Mouse (Mus musculus): ENCODE measurements around the gene Spem1.
A peak's percentile ranks its signal among the peaks of the same experiment; 100 is the strongest.

Gene Spem1

GRCm38 (mm10) chr11:69800392-69801197 is 21.4 kb downstream of the Spem1 start:
- DNase-seq (ENCODE audit: low read depth, low spot score): peak; percentile 77

GRCm38 (mm10) chr11:69800138-69800391 is 21.9 kb downstream of the Spem1 start:
- no peak for DNase-seq (ENCODE audit: low read depth, low spot score)

- DNase-seq (ENCODE audit: low read depth, low spot score): no peak
Measured at GRCm38 (mm10) chr11:69799394-69800137, 22.4 kb downstream of the Spem1 start.

- no peak for DNase-seq (ENCODE audit: low read depth, low spot score)
Measured at GRCm38 (mm10) chr11:69797924-69798323, 24.1 kb downstream of the Spem1 start.

GRCm38 (mm10) chr11:69795983-69796435 is 26.0 kb downstream of the Spem1 start:
- no peak for DNase-seq (ENCODE audit: low read depth, low spot score)

- peak; percentile 82 for DNase-seq (ENCODE audit: low read depth, low spot score)
Measured at GRCm38 (mm10) chr11:69795168-69795982, 26.6 kb downstream of the Spem1 start, which contains the start of gene Chrnb1. Gene Chrnb1, minus strand, starts transcription at chr11:69795943.

- no peak for DNase-seq (ENCODE audit: low read depth, low spot score)
Measured at GRCm38 (mm10) chr11:69793429-69793828, 28.6 kb downstream of the Spem1 start.

- DNase-seq (ENCODE audit: low read depth, low spot score): no peak
Measured at GRCm38 (mm10) chr11:69791420-69791819, 30.6 kb downstream of the Spem1 start.

- no peak for DNase-seq (ENCODE audit: low read depth, low spot score)
Measured at GRCm38 (mm10) chr11:69789431-69789830, 32.5 kb downstream of the Spem1 start.

GRCm38 (mm10) chr11:69787306-69787705 is 34.7 kb downstream of the Spem1 start:
- no peak for DNase-seq (ENCODE audit: low read depth, low spot score)

GRCm38 (mm10) chr11:69784793-69785272 is 37.1 kb downstream of the Spem1 start:
- no peak for DNase-seq (ENCODE audit: low read depth, low spot score)

GRCm38 (mm10) chr11:69781828-69782227 is 40.2 kb downstream of the Spem1 start:
- DNase-seq (ENCODE audit: low read depth, low spot score): no peak

GRCm38 (mm10) chr11:69778985-69779384 is 43.0 kb downstream of the Spem1 start:
- DNase-seq (ENCODE audit: low read depth, low spot score): no peak

- DNase-seq (ENCODE audit: low read depth, low spot score): no peak
Measured at GRCm38 (mm10) chr11:69778258-69778982, 43.6 kb downstream of the Spem1 start.

- no peak for DNase-seq (ENCODE audit: low read depth, low spot score)
Measured at GRCm38 (mm10) chr11:69777504-69778257, 44.3 kb downstream of the Spem1 start.

- no peak for DNase-seq (ENCODE audit: low read depth, low spot score)
Measured at GRCm38 (mm10) chr11:69776488-69776887, 45.5 kb downstream of the Spem1 start.

- DNase-seq (ENCODE audit: low read depth, low spot score): no peak
Measured at GRCm38 (mm10) chr11:69775716-69776115, 46.3 kb downstream of the Spem1 start.

- DNase-seq (ENCODE audit: low read depth, low spot score): no peak
Measured at GRCm38 (mm10) chr11:69774961-69775360, 47.0 kb downstream of the Spem1 start.

Data from brain, embryonic 18.5 days (tissue).